Mouse (Mus musculus): ENCODE measurements around the gene Gm21885. TPM values are rescaled to one million over a fixed set of nuclear protein-coding genes. Genes with fewer than 3 reads are reported as not detected.

Gm21885 gene
- polyA plus RNA-seq (2012; rRNA removed; ENCODE audit: low replicate concordance): 0.74 and 2.4 TPM in 2 replicates

GRCm38 (mm10) chr11:94281199-94282181 is at the start of gene Gm21885:
TSS of gene Gm21885 (plus strand) at chr11:94281873.

GRCm38 (mm10) chr11:94245955-94246788 is 35.5 kb upstream of the Gm21885 start, which contains the start of gene Wfikkn2:
TSS of gene Wfikkn2 (minus strand) at chr11:94246005.

GRCm38 (mm10) chr11:94321931-94322400 is 40.3 kb downstream of the Gm21885 start, which contains the start of gene Luc7l3:
TSS of gene Luc7l3 (minus strand) at chr11:94321988.

GRCm38 (mm10) chr11:94327693-94328643 is 46.3 kb downstream of the Gm21885 start, which contains the start of gene Ankrd40:
TSS of gene Ankrd40 (plus strand) at chr11:94328001.

Other genes with a start within 250 kb of the Gm21885 start
- 136 and 216 TPM in 2 replicates for gene Tob1, start 70.4 kb upstream of the Gm21885 start, polyA plus RNA-seq (2012; rRNA removed; ENCODE audit: low replicate concordance)
- 0.59 and 0.75 TPM in 2 replicates for gene Wfikkn2, start 35.9 kb upstream of the Gm21885 start, polyA plus RNA-seq (2012; rRNA removed; ENCODE audit: low replicate concordance)
- 0.92 and 1.6 TPM in 2 replicates for gene Luc7l3, start 40.1 kb downstream of the Gm21885 start, polyA plus RNA-seq (2012; rRNA removed; ENCODE audit: low replicate concordance)
- 68.4 and 74.6 TPM in 2 replicates for gene Ankrd40, start 46.1 kb downstream of the Gm21885 start, polyA plus RNA-seq (2012; rRNA removed; ENCODE audit: low replicate concordance)
- gene Abcc3, start 111.1 kb downstream of the Gm21885 start, polyA plus RNA-seq (2012; rRNA removed; ENCODE audit: low replicate concordance): 70.3 and 173 TPM in 2 replicates
- gene Cacna1g, start 192.3 kb downstream of the Gm21885 start, polyA plus RNA-seq (2012; rRNA removed; ENCODE audit: low replicate concordance): 7.5 and 15.5 TPM in 2 replicates
- 0.08 TPM in 1 of 2 replicates, not detected in the other for gene Spata20, start 204.3 kb downstream of the Gm21885 start, polyA plus RNA-seq (2012; rRNA removed; ENCODE audit: low replicate concordance)
- gene Epn3, start 218.1 kb downstream of the Gm21885 start, polyA plus RNA-seq (2012; rRNA removed; ENCODE audit: low replicate concordance): 4.1 and 10.7 TPM in 2 replicates
- 1.9 and 2.7 TPM in 2 replicates for gene Mycbpap, start 239.9 kb downstream of the Gm21885 start, polyA plus RNA-seq (2012; rRNA removed; ENCODE audit: low replicate concordance)